Mouse (Mus musculus) liver (tissue): ENCODE data around the gene Ptcd2.

Experiments
- DNase-seq: peaks from one replicate; pipeline ENCODE4 v3.0.0-alpha.2; 2020; ENCODE audit warnings: mixed read lengths

The Ptcd2 gene

GRCm38 (mm10) chr13:99344599-99345575, at the start of gene Ptcd2, which contains the start of gene Mrps27:
Gene Ptcd2 (minus strand): TSS chr13:99344705.
Gene Mrps27 (plus strand): TSS chr13:99344786.
- peak; percentile 99 for DNase-seq

GRCm38 (mm10) chr13:99393128-99393527, 48.6 kb upstream of the Ptcd2 start:
- no peak for DNase-seq

GRCm38 (mm10) chr13:99391417-99391816, 46.9 kb upstream of the Ptcd2 start:
- DNase-seq: no peak

- no peak for DNase-seq
These were observed 43.7 kb upstream of the Ptcd2 start for GRCm38 (mm10) chr13:99387901-99388811.

- DNase-seq: no peak
These were observed 41.8 kb upstream of the Ptcd2 start for GRCm38 (mm10) chr13:99386341-99386740.

- DNase-seq: no peak
These were observed 41.4 kb upstream of the Ptcd2 start for GRCm38 (mm10) chr13:99385911-99386310.

GRCm38 (mm10) chr13:99384555-99385203, 40.2 kb upstream of the Ptcd2 start:
- DNase-seq: no peak

GRCm38 (mm10) chr13:99382373-99382772, 37.9 kb upstream of the Ptcd2 start:
- no peak for DNase-seq

GRCm38 (mm10) chr13:99378223-99378622, 33.7 kb upstream of the Ptcd2 start:
- no peak for DNase-seq

- no peak for DNase-seq
These were observed 32.5 kb upstream of the Ptcd2 start for GRCm38 (mm10) chr13:99377055-99377454.

- DNase-seq: peak; percentile 73
These were observed 31.0 kb upstream of the Ptcd2 start for GRCm38 (mm10) chr13:99375550-99375949.

GRCm38 (mm10) chr13:99374191-99374590, 29.7 kb upstream of the Ptcd2 start:
- no peak for DNase-seq

- DNase-seq: no peak
These were observed 29.2 kb upstream of the Ptcd2 start for GRCm38 (mm10) chr13:99373684-99374083.

- no peak for DNase-seq
These were observed 26.8 kb upstream of the Ptcd2 start for GRCm38 (mm10) chr13:99371285-99371684.

- DNase-seq: no peak
These were observed 24.6 kb upstream of the Ptcd2 start for GRCm38 (mm10) chr13:99369103-99369502.

- no peak for DNase-seq
These were observed 23.2 kb upstream of the Ptcd2 start for GRCm38 (mm10) chr13:99367554-99368174.

- no peak for DNase-seq
These were observed 22.1 kb upstream of the Ptcd2 start for GRCm38 (mm10) chr13:99366422-99367175.

- DNase-seq: no peak
These were observed 19.4 kb upstream of the Ptcd2 start for GRCm38 (mm10) chr13:99363866-99364265.

- no peak for DNase-seq
These were observed 14.4 kb upstream of the Ptcd2 start for GRCm38 (mm10) chr13:99358921-99359320.

GRCm38 (mm10) chr13:99356428-99357265, 12.1 kb upstream of the Ptcd2 start:
- no peak for DNase-seq

GRCm38 (mm10) chr13:99355861-99356260, 11.4 kb upstream of the Ptcd2 start:
- no peak for DNase-seq
